In genomic region chr11:84879772-84880464, GRCm38 (mm10) we compare ENCODE assay signal across 8 mouse cellular contexts. TPM values are rescaled to one million over a fixed set of nuclear protein-coding genes. Genes with fewer than 3 reads are reported as not detected.
DNase-seq lines count a peak whose midpoint lies in the region; ATAC-seq and TF ChIP-seq lines count a peak whose summit lies in the region.

Gene Myo19 (plus strand): TSS chr11:84880148.
Gene Pigw (minus strand): TSS chr11:84880285.

- peak; percentile 80 for DNase-seq in ES-CJ7 (ENCODE audit: low read depth, low spot score)
- DNase-seq in c-Kit-positive CD71-positive TER-119-positive erythroid progenitor cells, embryonic 14.5 days (ENCODE audit: low spot score), result peak; percentile 77
- peak; percentile 86 to 87 for DNase-seq in heart, postnatal 10 days
- peak; percentile 71 to 80 for DNase-seq in layer of hippocampus, adult 18-20 months (ENCODE audit: low spot score in 2 of 2)
- DNase-seq in lung, embryonic 14.5 days, result peak; percentile 92
- peak; percentile 80 for DNase-seq in thymus, adult 2 months

- H3K36me3 ChIP-seq in forebrain, embryonic 12.5 days (replicated peaks), result peaks cover 20% of the 10 kb centered on the region
- peaks cover 25% of the 10 kb centered on the region; the same call in 1 of the 2 replicates for H3K36me3 ChIP-seq in lung, embryonic 14.5 days (ENCODE audit: insufficient read depth)
- no peaks in the 10 kb centered on the region for H3K36me3 ChIP-seq in thymus, adult 2 months (ENCODE audit: control insufficient read depth, insufficient read depth, low read length)

- H3K4me1 ChIP-seq in forebrain, embryonic 12.5 days, result peaks cover 17% of the 10 kb centered on the region
- peaks cover 5% of the 10 kb centered on the region; the same call in 1 of the 2 replicates for H3K4me1 ChIP-seq in lung, embryonic 14.5 days (ENCODE audit: insufficient read depth)
- peaks cover 9% of the 10 kb centered on the region for H3K4me1 ChIP-seq in thymus, adult 2 months (replicated peaks; ENCODE audit: control insufficient read depth, insufficient read depth, low read length)

- peak; percentile 52; the same call in 1 of the 2 replicates for TF ChIP-seq POLR2A in thymus, adult 2 months (IDR thresholded peaks at IDR 0.05; ENCODE audit: control insufficient read depth, extremely low read depth, insufficient read depth, low read length, poor library complexity)

- no peaks in the 10 kb centered on the region for H3K27me3 ChIP-seq in forebrain, embryonic 12.5 days
- H3K27me3 ChIP-seq in lung, embryonic 14.5 days (ENCODE audit: insufficient read depth, low read length), result no peaks in the 10 kb centered on the region
- H3K27me3 ChIP-seq in thymus, adult 2 months (ENCODE audit: control insufficient read depth, insufficient read depth, low read length), result no peaks in the 10 kb centered on the region

- peak within 1 kb of the TSS; percentile 83 for H3K9ac ChIP-seq in forebrain, embryonic 12.5 days
- peak within 1 kb of the TSS; percentile 86 for H3K9ac ChIP-seq in lung, embryonic 14.5 days

- no peak for TF ChIP-seq CTCF in lung, embryonic 14.5 days (IDR thresholded peaks at IDR 0.05; ENCODE audit: low read depth)
- no peak; the same call in 1 of the 2 replicates for TF ChIP-seq CTCF in thymus, adult 2 months (IDR thresholded peaks at IDR 0.05; ENCODE audit: borderline replicate concordance, control insufficient read depth, extremely low read depth, insufficient read depth, low read length, poor library complexity)

- peak; percentile 96 for ATAC-seq in forebrain, embryonic 12.5 days (ENCODE audit: low FRiP score)
- ATAC-seq in lung, embryonic 14.5 days (ENCODE audit: insufficient read depth), result peak; percentile 96
- peak; percentile 66 for ATAC-seq in neutrophil, adult 5-6 weeks (ENCODE audit: extremely low read depth, insufficient number of reproducible peaks, low FRiP score, poor library complexity, severe bottlenecking)

- H3K4me3 ChIP-seq in forebrain, embryonic 12.5 days (replicated peaks), result peak within 1 kb of the TSS; percentile 73
- peak within 1 kb of the TSS; percentile 87 for H3K4me3 ChIP-seq in lung, embryonic 14.5 days (ENCODE audit: low read depth, low read length)
- peak within 1 kb of the TSS; percentile 87 for H3K4me3 ChIP-seq in thymus, adult 2 months (ENCODE audit: control insufficient read depth, insufficient read depth, low read length)

- H3K9me3 ChIP-seq in forebrain, embryonic 12.5 days, result no peaks in the 10 kb centered on the region
- no peaks in the 10 kb centered on the region for H3K9me3 ChIP-seq in lung, embryonic 14.5 days (ENCODE audit: low read depth, low read length)

- WGBS in forebrain, embryonic 12.5 days, result 0% methylated on average over 77 of the region's 81 CpGs
- under 1% methylated on average over 76 of the region's 81 CpGs for WGBS in lung, embryonic 14.5 days
- under 1% methylated on average over 81 of the region's 81 CpGs for WGBS in thymus, adult 2 months

- H3K27ac ChIP-seq in forebrain, embryonic 12.5 days, result peak within 1 kb of the TSS; percentile 81
- H3K27ac ChIP-seq in lung, embryonic 14.5 days (ENCODE audit: low read depth), result peak within 1 kb of the TSS; percentile 94
- H3K27ac ChIP-seq in thymus, adult 2 months (ENCODE audit: control insufficient read depth, insufficient read depth, low read length), result 0 out of 2 replicates have a peak within 1 kb of the TSS, but pooled peaks have one; percentile 46

- peak within 1 kb of the TSS; percentile 88 for H3K4me2 ChIP-seq in forebrain, embryonic 12.5 days
- peak within 1 kb of the TSS; percentile 92 for H3K4me2 ChIP-seq in lung, embryonic 14.5 days

- intact Hi-C loops in heart, postnatal 10 days (cut with DNase I), result loop anchor here (1.0 kb wide), 1 partner anchor 9 kb away; no protein-coding TSS in a partner anchor

RNA-seq across cellular contexts. Expression of gene Myo19, which starts in this region (rescaled TPM):
- 8.3 and 9.7 TPM in 2 replicates for polyA plus RNA-seq in forebrain, embryonic 12.5 days (2016; fragmentation: Nextera tagmentation; extraction: Ambion mirVana)
- 10 to 100 TPM; 10.5 to 10.9 TPM for total RNA-seq in heart, postnatal 10 days (2021)
- 1 to 10 TPM; 7.4 to 7.9 TPM for total RNA-seq in layer of hippocampus, adult 18-20 months (2021)
- polyA plus RNA-seq in lung, embryonic 14.5 days (2014; fragmentation: Nextera tagmentation; extraction: Ambion mirVana), result 11.7 and 12.6 TPM in 2 replicates
- 4.1 and 4.8 TPM in 2 replicates for total RNA-seq in neutrophil, adult 5-6 weeks (2017)
- polyA plus RNA-seq in thymus, adult 2 months (2012; rRNA removed), result 14.0 and 14.5 TPM in 2 replicates

RNA-seq across cellular contexts. Expression of gene Pigw, which starts in this region (rescaled TPM):
- 2.9 and 3.5 TPM in 2 replicates for polyA plus RNA-seq in forebrain, embryonic 12.5 days (2016; fragmentation: Nextera tagmentation; extraction: Ambion mirVana)
- 1 to 10 TPM; 5.5 to 6.7 TPM for total RNA-seq in heart, postnatal 10 days (2021)
- 1 to 10 TPM; 7.1 to 7.5 TPM for total RNA-seq in layer of hippocampus, adult 18-20 months (2021)
- polyA plus RNA-seq in lung, embryonic 14.5 days (2014; fragmentation: Nextera tagmentation; extraction: Ambion mirVana), result 1.9 and 2.9 TPM in 2 replicates
- 5.3 and 7.8 TPM in 2 replicates for total RNA-seq in neutrophil, adult 5-6 weeks (2017)
- 2.5 and 3.7 TPM in 2 replicates for polyA plus RNA-seq in thymus, adult 2 months (2012; rRNA removed)

Comparison
In these comparisons a context has a peak if more than half of its experiments do, and no peak if none do; other contexts are left out.
1. Peak in every context shown above with its lines: DNase-seq, ATAC-seq, H3K4me3 ChIP-seq and H3K27ac ChIP-seq.